Mouse (Mus musculus) embryonic fibroblast, embryonic 13.5 days (primary cell): ENCODE data around the gene Tomm7.

Experiments used
- CTCF ChIP-seq: IDR thresholded peaks from 2 replicates; pipeline ENCODE4 v1.5.1; 2011; ENCODE audit warnings: mild to moderate bottlenecking, control low read depth, low read length, moderate library complexity, borderline replicate concordance; ENCODE audit not compliant: insufficient read depth
- POLR2A ChIP-seq: IDR thresholded peaks from 2 replicates; pipeline ENCODE4 v1.6.1; 2011; ENCODE audit warnings: low read depth, mild to moderate bottlenecking, control low read depth, low read length, moderate library complexity

DNA sequence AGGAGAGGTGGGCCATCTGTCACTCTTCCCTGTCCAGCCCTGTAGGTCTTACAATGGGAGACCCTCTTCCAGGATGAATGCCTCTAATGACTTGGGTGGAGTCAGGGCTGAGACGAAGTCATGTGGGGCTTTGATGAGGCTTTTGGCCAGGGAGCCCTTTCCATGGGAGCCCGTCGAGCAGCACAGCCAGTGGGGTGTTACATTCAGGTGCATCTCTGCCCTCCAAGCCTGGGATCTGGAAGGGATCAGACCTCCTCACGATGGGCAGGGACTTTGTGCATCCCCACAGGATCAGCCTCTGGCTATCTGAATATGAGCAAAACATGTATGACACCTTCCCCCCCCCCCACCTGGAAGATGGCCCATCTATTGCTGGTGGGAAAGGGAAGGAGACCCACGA, 15.9 kb upstream of the Tomm7 start:
- TF ChIP-seq POLR2A (no peak), CTCF (no peak)
